Mouse (Mus musculus): ENCODE data around the gene Kiz. TPM values are rescaled to one million over a fixed set of nuclear protein-coding genes. Genes with fewer than 3 reads are reported as not detected.

Kiz gene
- polyA plus RNA-seq (2015; fragmentation: Nextera tagmentation; extraction: Ambion mirVana), result 27.9 and 30.2 TPM in 2 replicates

DNA sequence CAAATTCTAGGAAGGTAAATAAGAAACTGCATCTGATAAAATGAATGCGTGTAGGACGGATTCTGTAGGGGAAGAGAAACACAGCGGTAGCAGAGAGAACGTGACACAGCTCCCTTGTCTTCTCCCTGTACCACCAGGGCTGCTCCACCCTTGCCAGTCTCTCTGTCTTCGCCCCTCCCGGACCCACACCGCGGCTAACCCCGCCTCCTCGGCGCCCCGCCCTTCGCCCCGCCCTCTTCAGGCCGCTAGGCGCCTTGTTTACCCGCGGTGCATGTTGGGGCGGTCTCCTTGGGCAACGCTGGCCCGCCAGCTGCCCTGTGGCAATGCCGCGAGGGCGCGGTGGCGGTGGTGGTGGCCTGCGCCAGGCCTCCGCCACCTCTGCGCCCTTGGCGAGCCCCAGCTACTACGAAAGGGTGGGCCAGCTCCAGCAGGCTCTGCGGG, at the start of gene Kiz:
Gene Kiz, plus strand, starts transcription at position 266 of the 441 bp plus-strand sequence.
- no peaks in the 10 kb centered on the region for H3K27me3 ChIP-seq
- H3K4me1 ChIP-seq (replicated peaks), result no peaks in the 10 kb centered on the region
- H3K9me3 ChIP-seq (replicated peaks), result no peaks in the 10 kb centered on the region
- WGBS, result 0% methylated on average over 32 of the region's 32 CpGs
- H3K9ac ChIP-seq, result peak within 1 kb of the TSS; percentile 91
- peak within 1 kb of the TSS; percentile 75 for H3K4me2 ChIP-seq
- H3K27ac ChIP-seq, result peak within 1 kb of the TSS; percentile 88
- ATAC-seq (replicated peaks; ENCODE audit: insufficient number of reproducible peaks, insufficient read depth, low FRiP score, low read depth), result peak; percentile 100
- peak within 1 kb of the TSS; percentile 98 for H3K4me3 ChIP-seq
- H3K36me3 ChIP-seq, result no peaks in the 10 kb centered on the region

DNA sequence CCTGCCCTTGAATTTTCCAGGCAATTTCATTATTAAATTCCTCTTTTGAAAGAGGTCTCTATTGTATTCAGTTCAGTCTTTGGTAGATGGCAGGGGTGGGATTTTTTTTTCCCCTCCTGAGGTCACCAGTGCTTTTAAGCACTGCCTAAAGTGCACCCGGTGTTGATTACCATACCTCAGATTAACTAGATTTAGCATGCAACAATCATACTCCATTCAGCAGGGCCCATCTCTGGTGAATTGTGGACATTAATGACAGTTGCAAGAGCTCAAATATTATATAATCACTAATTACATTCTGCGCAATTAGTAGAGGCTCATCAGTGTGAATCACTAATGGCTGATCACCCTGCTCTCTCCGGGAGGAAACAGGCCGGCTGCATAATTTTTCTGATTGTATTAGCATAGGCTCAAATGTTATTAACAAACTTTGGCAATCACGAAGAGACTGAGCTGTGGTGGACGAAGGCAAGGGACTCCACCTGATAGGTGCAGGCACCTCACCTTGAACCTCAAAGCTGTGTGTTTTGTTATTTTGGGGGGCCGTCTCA, 45.9 kb upstream of the Kiz start:
- Histone ChIP-seq H3K4me3 (no peak overlapping the region), H3K27ac (no peak overlapping the region), H3K36me3 (no peaks in the 10 kb centered on the region), H3K9me3 (replicated peaks) (no peaks in the 10 kb centered on the region), H3K9ac (no peak overlapping the region), H3K4me2 (no peak overlapping the region), H3K4me1 (replicated peaks) (no peaks in the 10 kb centered on the region), H3K27me3 (no peaks in the 10 kb centered on the region)
- 88% methylated on average over 7 of the region's 7 CpGs for WGBS
- ATAC-seq (replicated peaks; ENCODE audit: insufficient number of reproducible peaks, insufficient read depth, low FRiP score, low read depth), result no peak

DNA sequence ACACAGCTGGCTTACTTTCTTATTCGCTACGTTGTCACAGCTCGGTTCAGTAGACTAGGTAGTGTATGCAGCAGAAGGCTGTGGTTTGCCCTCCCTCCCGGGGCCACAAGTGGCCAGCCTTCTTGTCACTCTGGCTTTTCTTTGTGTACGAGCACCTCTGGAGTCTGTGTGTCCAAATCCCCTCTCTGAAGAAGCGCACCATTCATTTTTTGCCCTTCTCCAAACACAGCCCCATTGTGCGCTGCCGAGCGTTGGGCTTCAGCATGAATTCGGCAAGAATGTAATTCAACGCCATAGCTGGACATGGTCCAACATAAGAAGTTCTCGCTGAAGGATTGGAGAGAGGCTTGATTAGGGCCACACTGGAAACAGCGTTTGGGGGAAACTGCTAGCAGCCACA, 45.0 kb upstream of the Kiz start:
- H3K9me3 ChIP-seq (replicated peaks), result no peaks in the 10 kb centered on the region

DNA sequence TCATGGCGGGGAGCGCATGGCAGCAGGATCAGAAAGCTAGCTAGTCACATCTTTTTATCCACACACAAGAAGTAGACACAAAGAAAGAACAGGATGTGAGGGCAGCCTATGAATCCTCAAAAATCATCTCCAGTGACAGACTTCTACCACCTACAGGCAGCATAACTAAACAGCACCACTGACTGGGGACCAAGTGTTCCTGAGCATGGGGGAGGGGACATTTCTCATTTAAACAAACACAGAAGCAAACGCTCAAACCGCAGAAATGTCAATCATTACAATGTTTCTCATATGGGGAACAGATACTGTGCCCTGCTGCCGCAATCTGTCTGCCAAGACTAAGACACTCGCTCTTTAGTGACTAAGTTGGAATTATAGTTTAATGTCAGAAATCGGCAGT, 40.7 kb upstream of the Kiz start:
- no peaks in the 10 kb centered on the region for H3K36me3 ChIP-seq
- H3K27ac ChIP-seq, result no peak overlapping the region
- WGBS, result 82% methylated on average over 7 of the region's 7 CpGs
- no peaks in the 10 kb centered on the region for H3K27me3 ChIP-seq
- H3K4me2 ChIP-seq, result no peak overlapping the region
- no peak overlapping the region for H3K9ac ChIP-seq
- H3K4me1 ChIP-seq (replicated peaks), result no peaks in the 10 kb centered on the region
- H3K4me3 ChIP-seq, result no peak overlapping the region
- ATAC-seq (replicated peaks; ENCODE audit: insufficient number of reproducible peaks, insufficient read depth, low FRiP score, low read depth), result no peak
- no peaks in the 10 kb centered on the region for H3K9me3 ChIP-seq (replicated peaks)

More for the DNA sequence above, 45.0 kb upstream of the Kiz start:
- no peak overlapping the region for H3K9ac ChIP-seq
- H3K4me1 ChIP-seq (replicated peaks), result no peaks in the 10 kb centered on the region
- WGBS, result 40% methylated on average over 13 of the region's 13 CpGs
- no peaks in the 10 kb centered on the region for H3K27me3 ChIP-seq
- H3K27ac ChIP-seq, result no peak overlapping the region
- ATAC-seq (replicated peaks; ENCODE audit: insufficient number of reproducible peaks, insufficient read depth, low FRiP score, low read depth), result no peak
- no peaks in the 10 kb centered on the region for H3K36me3 ChIP-seq
- peak overlapping the region; percentile 45 for H3K4me2 ChIP-seq
- peak overlapping the region; percentile 22 for H3K4me3 ChIP-seq

DNA sequence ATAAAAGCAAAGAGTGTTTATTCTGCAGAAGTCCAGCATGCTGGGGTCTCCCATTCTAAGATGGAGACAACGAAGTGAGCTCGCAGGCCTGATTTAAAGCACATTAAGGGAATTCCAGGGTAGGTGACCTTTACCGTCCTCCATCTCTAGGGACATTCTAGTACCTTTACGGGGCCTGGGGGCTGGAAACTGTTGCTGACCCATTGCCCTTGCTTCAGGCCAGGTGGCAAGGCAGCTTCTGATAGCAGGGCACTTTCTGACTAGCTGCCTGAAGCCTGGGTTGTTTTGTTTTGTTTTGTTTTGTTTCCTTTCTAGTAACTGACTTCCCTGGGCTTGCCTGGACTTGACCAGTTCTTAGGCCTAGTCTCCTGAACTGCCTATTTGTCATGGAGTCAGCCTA, 36.6 kb upstream of the Kiz start:
- no peak for ATAC-seq (replicated peaks; ENCODE audit: insufficient number of reproducible peaks, insufficient read depth, low FRiP score, low read depth)
- Histone ChIP-seq H3K4me1 (replicated peaks) (peaks cover 10% of the 10 kb centered on the region), H3K4me2 (no peak overlapping the region), H3K9me3 (replicated peaks) (no peaks in the 10 kb centered on the region), H3K27ac (no peak overlapping the region), H3K27me3 (no peaks in the 10 kb centered on the region), H3K9ac (no peak overlapping the region), H3K36me3 (no peaks in the 10 kb centered on the region), H3K4me3 (no peak overlapping the region)
- 91% methylated on average over 4 of the region's 4 CpGs for WGBS

DNA sequence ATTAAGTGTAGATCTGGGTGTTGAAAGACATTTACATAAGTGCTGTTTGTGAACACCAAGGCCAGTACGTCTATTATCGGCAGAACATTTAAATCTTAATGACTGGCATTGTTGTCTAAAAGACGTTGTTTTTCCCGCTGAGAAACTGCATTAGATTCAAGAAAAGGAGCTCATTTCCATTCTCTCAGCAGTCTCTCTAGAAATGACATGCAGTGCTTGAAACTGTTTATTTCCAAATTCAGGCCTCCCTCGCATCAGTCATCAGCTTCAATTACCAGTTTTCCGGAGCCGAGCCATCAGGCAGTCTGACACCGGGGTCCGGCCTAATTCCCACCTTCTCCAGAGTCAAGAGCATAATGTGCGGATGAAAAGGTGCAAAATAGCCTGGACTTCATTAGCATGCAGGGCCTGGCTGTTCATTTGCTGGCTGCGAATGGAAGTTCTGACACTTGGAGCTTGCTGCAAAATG, 32.1 kb upstream of the Kiz start:
- Histone ChIP-seq H3K4me1 (replicated peaks) (peaks cover 10% of the 10 kb centered on the region), H3K36me3 (no peaks in the 10 kb centered on the region), H3K9ac (no peak overlapping the region), H3K9me3 (replicated peaks) (no peaks in the 10 kb centered on the region), H3K4me2 (peak overlapping the region; percentile 48), H3K27ac (no peak overlapping the region), H3K4me3 (no peak overlapping the region), H3K27me3 (peaks cover 24% of the 10 kb centered on the region; the same call in 1 of the 2 replicates)
- WGBS, result 37% methylated on average over 11 of the region's 11 CpGs
- ATAC-seq (replicated peaks; ENCODE audit: insufficient number of reproducible peaks, insufficient read depth, low FRiP score, low read depth), result no peak

DNA sequence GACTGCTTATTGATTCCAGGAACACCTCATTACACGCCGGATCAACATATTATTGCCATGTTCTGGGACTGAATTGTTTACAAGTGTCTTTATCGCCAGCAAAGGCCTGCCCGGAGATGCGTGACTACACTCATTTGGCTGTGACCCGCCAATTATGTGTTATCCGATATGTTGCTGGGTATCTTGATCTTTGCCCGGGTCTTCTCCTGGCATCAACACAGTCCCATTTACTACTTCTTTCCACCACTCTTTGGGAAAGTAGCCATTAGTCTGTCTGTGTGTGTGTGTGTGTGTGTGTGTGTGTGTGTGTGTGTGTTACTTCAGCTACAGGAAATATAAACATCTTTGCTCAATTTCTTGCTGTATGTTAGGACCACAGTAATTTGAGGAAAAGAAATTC, 31.6 kb upstream of the Kiz start:
- Histone ChIP-seq H3K9me3 (replicated peaks) (no peaks in the 10 kb centered on the region), H3K27me3 (peaks cover 29% of the 10 kb centered on the region), H3K27ac (no peak overlapping the region), H3K36me3 (no peaks in the 10 kb centered on the region), H3K9ac (no peak overlapping the region), H3K4me3 (no peak overlapping the region), H3K4me2 (peak overlapping the region; percentile 48; the same call in 1 of the 2 replicates), H3K4me1 (replicated peaks) (peaks cover 10% of the 10 kb centered on the region)
- 65% methylated on average over 8 of the region's 8 CpGs for WGBS
- ATAC-seq (replicated peaks; ENCODE audit: insufficient number of reproducible peaks, insufficient read depth, low FRiP score, low read depth), result no peak

DNA sequence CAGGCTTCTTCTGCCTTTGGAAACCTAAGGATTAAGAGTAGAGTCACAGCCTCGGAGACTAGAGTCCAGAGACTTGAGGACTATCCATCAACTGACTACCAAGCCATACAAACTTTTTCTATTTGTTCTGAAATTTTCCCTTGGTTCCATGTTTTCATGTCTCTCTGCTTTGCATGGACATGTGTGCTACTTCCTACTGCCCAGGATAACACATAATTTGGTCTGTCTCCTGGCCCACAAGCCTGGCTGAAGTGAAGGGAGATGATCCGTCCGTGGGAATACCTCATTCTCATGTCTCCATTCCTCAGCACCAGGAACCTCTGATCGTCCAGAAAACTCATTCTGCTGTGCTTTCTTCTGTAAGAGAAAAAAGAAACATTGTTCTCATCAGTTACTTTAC, 27.7 kb upstream of the Kiz start:
- no peaks in the 10 kb centered on the region for H3K9me3 ChIP-seq (replicated peaks)
- H3K36me3 ChIP-seq, result no peaks in the 10 kb centered on the region
- H3K27me3 ChIP-seq, result peaks cover 63% of the 10 kb centered on the region
- H3K4me2 ChIP-seq, result no peak overlapping the region
- H3K27ac ChIP-seq, result no peak overlapping the region
- H3K9ac ChIP-seq, result no peak overlapping the region
- WGBS, result 78% methylated on average over 4 of the region's 4 CpGs
- no peak for ATAC-seq (replicated peaks; ENCODE audit: insufficient number of reproducible peaks, insufficient read depth, low FRiP score, low read depth)
- no peak overlapping the region for H3K4me3 ChIP-seq
- peaks cover 10% of the 10 kb centered on the region for H3K4me1 ChIP-seq (replicated peaks)

DNA sequence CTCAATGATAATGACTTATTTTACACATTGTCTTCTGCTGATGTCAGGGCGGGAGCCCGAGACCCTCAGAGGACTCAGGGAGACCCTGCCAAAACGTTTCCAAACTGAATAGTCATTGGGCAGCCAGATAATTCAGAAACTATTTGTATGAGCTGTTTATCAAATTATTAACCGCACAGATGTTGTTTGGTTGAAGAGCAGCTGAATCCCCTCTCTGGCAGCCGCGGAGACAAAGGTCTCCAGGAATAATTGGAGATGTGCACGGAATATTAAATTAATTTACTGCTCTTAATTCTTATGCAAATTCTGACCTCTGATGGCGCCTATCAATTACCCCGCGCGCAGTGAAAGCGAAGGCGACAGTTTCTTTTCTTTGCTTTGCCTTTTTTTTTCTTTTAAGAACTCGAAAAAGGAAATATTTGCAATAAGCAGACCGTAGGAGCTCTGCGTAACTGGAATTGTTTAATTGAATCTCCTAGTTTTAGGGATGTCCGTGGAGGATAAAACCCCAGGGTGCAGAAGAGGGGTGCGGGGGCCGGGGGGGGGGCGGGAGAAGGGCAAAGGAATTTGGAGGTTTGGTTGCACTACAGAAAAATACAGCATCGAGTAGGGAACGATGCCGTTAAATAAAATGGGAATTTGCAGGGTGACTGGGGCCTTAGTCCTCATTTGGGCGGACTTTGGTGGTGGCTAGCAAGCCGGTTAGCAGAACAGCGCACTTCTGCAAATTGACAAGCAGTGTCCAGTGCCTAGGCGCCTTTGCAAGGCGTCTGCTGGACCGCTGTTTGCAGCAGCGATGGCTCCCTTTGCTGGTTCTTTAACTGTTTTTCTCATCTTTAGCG, 22.2 kb upstream of the Kiz start:
- no peaks in the 10 kb centered on the region for H3K36me3 ChIP-seq
- no peaks in the 10 kb centered on the region for H3K9me3 ChIP-seq (replicated peaks)
- ATAC-seq (replicated peaks; ENCODE audit: insufficient number of reproducible peaks, insufficient read depth, low FRiP score, low read depth), result no peak
- peaks cover 17% of the 10 kb centered on the region for H3K4me1 ChIP-seq (replicated peaks)
- no peak overlapping the region for H3K9ac ChIP-seq
- H3K27ac ChIP-seq, result no peak overlapping the region
- H3K4me2 ChIP-seq, result no peak overlapping the region
- H3K27me3 ChIP-seq, result peaks cover 94% of the 10 kb centered on the region
- WGBS, result 6% methylated on average over 31 of the region's 31 CpGs
- no peak overlapping the region for H3K4me3 ChIP-seq

DNA sequence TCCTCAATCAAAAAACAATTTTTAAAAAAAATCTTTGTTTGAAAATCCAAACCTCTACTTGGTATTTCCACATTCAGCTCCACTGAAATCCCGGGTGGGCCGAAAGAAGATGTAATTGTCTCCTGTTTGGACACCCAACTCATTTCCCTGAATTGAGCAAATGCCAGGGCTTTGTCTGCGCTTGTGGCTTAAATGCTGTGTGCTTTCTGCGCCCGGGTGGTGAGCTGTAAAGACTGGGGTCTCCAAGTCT, 21.7 kb upstream of the Kiz start:
- H3K36me3 ChIP-seq, result no peaks in the 10 kb centered on the region
- H3K9me3 ChIP-seq (replicated peaks), result no peaks in the 10 kb centered on the region
- ATAC-seq (replicated peaks; ENCODE audit: insufficient number of reproducible peaks, insufficient read depth, low FRiP score, low read depth), result no peak
- no peak overlapping the region for H3K27ac ChIP-seq
- H3K4me3 ChIP-seq, result peak overlapping the region; percentile 33; the same call in 1 of the 2 replicates
- H3K9ac ChIP-seq, result no peak overlapping the region
- peaks cover 21% of the 10 kb centered on the region for H3K4me1 ChIP-seq (replicated peaks)
- peaks cover 94% of the 10 kb centered on the region for H3K27me3 ChIP-seq
- 2% methylated on average over 5 of the region's 5 CpGs for WGBS
- H3K4me2 ChIP-seq, result peak overlapping the region; percentile 56

DNA sequence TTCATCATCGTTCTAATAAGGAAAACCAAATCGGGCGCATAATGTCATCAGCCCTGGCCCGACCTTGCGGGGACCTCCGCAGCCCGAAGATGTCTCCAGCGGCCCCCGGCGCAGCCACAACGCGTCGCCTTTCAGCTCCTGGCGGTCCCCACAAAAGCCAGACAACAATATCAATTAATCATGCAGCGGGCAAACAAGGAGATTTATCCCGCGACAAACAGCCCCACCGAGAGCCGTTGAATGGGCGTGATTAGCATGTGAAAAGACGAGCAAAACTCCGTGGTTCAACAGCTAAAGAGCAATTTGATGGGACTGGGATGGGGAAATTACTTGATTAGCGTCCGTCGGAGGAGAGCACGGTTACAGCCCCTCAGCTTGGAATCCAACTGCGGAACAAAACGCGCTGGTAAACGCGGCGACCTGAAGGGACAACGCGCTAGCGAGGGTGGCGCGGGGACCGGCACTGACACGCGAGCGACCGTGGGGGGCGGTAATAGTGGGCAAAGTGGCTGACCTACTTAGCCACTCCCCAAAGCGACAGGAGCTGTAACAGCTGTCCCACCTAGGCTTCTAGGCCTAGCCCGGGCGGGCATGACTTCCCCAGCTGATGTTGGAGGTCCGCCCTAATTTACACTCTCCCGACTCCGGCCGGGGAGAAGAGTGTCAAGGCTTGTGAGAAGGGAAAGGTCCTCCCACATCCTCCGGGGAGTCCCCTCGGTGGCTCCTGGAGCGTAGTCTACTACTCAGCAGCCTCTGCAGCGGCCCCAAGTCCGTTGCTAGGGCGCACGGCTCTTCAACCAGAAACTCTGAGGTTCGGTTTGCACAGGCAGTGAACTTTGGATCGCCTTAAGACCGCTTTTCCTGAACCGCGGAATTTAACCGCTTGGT, 21.1 kb upstream of the Kiz start:
- Histone ChIP-seq H3K27ac (no peak overlapping the region), H3K9me3 (replicated peaks) (no peaks in the 10 kb centered on the region), H3K27me3 (peaks cover 96% of the 10 kb centered on the region), H3K4me1 (replicated peaks) (peaks cover 27% of the 10 kb centered on the region), H3K36me3 (no peaks in the 10 kb centered on the region), H3K4me2 (peak overlapping the region; percentile 56), H3K9ac (no peak overlapping the region), H3K4me3 (peak overlapping the region; percentile 33)
- under 1% methylated on average over 63 of the region's 63 CpGs for WGBS
- peak; percentile 50; the same call in 1 of the 2 replicates for ATAC-seq (replicated peaks; ENCODE audit: insufficient number of reproducible peaks, insufficient read depth, low FRiP score, low read depth)
